Mouse (Mus musculus) spleen, adult 2 months (tissue): ENCODE measurements around the gene Cenpn.

Experiments used
- CTCF ChIP-seq: fragments of 200-500 bp; IDR thresholded peaks from 2 replicates; pipeline ENCODE4 v1.5.1; 2011; ENCODE audit warnings: mild to moderate bottlenecking, inconsistent platforms; ENCODE audit not compliant: insufficient read depth, insufficient read length, insufficient replicate concordance; ENCODE audit errors: extremely low read depth
- POLR2A ChIP-seq: fragments of 200-500 bp; IDR thresholded peaks from 2 replicates; pipeline ENCODE4 v1.6.1; 2011; ENCODE audit warnings: low read depth, low read length, inconsistent platforms

DNA sequence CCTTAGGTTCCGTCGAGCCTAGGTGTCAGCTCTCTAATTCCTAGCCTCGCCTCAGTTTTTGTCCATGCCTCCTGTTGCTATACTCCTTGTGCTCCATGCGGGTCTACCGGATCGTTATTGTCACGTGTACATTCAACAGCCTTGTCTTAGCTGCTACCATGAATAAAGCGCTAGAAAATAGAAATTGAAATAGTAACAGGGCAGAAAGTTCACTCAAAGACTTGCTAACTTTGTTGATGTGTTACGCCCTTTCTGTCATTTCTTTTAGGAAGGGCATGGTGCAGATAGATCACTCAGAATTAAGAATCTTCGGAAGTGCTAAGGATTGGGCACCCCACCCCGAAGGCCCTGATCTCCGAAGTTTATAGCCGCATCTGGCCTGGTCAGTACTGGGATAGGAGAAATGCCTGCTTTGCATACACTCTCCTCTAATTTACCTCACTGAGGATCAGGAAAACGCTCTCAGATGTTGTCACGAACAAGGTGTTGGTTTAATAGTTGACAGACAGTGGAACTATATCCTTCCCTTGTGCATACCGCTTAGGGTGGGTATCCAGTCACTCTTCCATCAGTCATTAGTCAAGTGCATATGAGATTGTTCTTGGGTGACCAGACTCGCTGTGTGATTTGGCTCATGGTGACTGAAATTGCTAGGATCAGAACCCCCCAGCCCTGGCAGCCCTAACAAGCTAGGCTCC lies 679 bp downstream of the Cenpn start:
- TF ChIP-seq POLR2A: no peak
- TF ChIP-seq CTCF: no peak
